Mouse (Mus musculus) kidney, embryonic 16.5 days (tissue): ENCODE measurements around the gene Atp6ap1l. TPM values are rescaled to one million over a fixed set of nuclear protein-coding genes. Genes with fewer than 3 reads are reported as not detected.

Experiments
- ATAC-seq: fragments of 200-750 bp; cut with Nextera tagmentation; 2 replicates; pipeline ENCODE4 v1.8.0; 2017; ENCODE audit warnings: moderate TSS enrichment; ENCODE audit not compliant: low FRiP score, low TSS enrichment
- H3K27ac ChIP-seq: fragments of 300-500 bp; sonication (generic); 2 replicates; pipeline ENCODE4 v1.5.1; 2014; ENCODE audit warnings: low read length
- H3K27me3 ChIP-seq: fragments of 300-500 bp; sonication (generic); 2 replicates; pipeline ENCODE4 v1.6.1; 2014; ENCODE audit warnings: low read length, control low read depth, mixed read lengths; ENCODE audit not compliant: insufficient read depth
- H3K36me3 ChIP-seq: fragments of 300-500 bp; sonication (generic); 2 replicates; pipeline ENCODE4 v1.6.1; 2014; ENCODE audit warnings: low read length, control low read depth, mixed read lengths; ENCODE audit not compliant: insufficient read depth
- H3K4me1 ChIP-seq: fragments of 300-500 bp; sonication (generic); 2 replicates; pipeline ENCODE4 v1.6.1; 2014; ENCODE audit warnings: low read length, control low read depth, mixed read lengths; ENCODE audit not compliant: insufficient read depth
- H3K4me2 ChIP-seq: fragments of 300-500 bp; sonication (generic); replicated peaks from 2 replicates; pipeline ENCODE4 v1.6.1; 2014; ENCODE audit warnings: low read depth, low read length
- H3K4me3 ChIP-seq: fragments of 300-500 bp; sonication (generic); 2 replicates; pipeline ENCODE4 v1.5.1; 2014; ENCODE audit warnings: mild to moderate bottlenecking, low read length
- H3K9ac ChIP-seq: fragments of 300-500 bp; sonication (generic); replicated peaks from 2 replicates; pipeline ENCODE4 v1.6.1; 2014; ENCODE audit warnings: low read length
- H3K9me3 ChIP-seq: fragments of 300-500 bp; sonication (generic); 2 replicates; pipeline ENCODE4 v1.6.1; 2016; ENCODE audit warnings: low read length, control low read depth
- WGBS: fragments of 180-500 bp; shearing (Covaris S2); extraction: QIAGEN DNeasy Blood & Tissue Kit; methylation state at CpG from one replicate; pipeline ENCODE4 v1.1.7; 2014; 5-methylcytosine and 5-hydroxymethylcytosine counted together
- polyA plus RNA-seq: library from polyadenylated mRNA; unstranded; fragments of >200 nt; fragmentation: Nextera tagmentation; extraction: Ambion mirVana; gene quantifications from 2 replicates; pipeline ENCODE4 v1.2.1, GENCODE M21; 2015

Gene Atp6ap1l
- polyA plus RNA-seq, 1 experiment from 2014 or later: not detected

DNA sequence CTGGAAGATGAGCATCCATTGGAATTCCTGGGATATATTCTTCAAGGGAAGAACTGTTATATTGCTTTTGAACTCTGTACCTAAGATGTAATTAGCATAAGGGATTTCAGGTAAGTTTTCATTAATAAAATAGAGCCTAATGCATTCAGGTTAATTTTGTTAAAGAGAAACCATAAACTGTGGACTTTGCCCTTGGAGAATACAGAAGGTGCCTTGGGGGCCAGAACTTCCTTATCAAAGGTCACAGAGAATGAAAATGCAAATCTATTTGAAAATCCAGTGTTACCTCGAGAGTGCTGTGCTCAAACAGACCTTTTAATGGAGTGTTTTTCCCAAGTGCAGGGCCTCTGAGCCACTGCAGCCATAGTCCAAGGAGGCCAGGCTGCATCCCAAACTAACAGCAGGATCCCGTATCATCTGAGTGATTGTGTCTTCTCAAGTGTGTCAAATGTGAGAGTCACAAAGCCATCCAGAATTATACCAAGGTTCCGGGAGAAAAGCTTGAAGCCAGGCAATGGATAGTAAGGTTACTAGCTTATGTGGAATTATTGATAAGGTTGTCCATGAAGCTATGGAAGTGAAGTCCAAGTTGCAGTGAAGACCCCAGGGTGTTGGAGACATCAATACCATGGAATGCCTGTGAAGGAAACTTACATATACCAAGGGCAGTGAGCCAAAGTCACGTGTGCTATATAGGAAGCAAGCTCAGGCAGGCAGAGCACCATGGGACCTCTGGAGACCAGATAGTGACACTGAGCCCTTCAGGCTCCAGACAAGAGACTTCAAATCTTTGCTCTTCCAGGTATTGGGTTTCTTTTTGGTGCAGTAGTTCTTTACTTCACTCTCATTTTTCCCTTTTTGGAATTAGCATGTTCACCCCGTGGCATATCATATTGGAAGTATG, 52.2 kb downstream of the Atp6ap1l start:
- no peaks in the 10 kb centered on the region for H3K27me3 ChIP-seq
- ATAC-seq: no peak
- H3K36me3 ChIP-seq: no peaks in the 10 kb centered on the region
- H3K9me3 ChIP-seq: no peaks in the 10 kb centered on the region
- no peak overlapping the region for H3K4me3 ChIP-seq
- WGBS: 67% methylated on average over 5 of the region's 5 CpGs
- H3K4me1 ChIP-seq: no peaks in the 10 kb centered on the region
- no peak overlapping the region for H3K4me2 ChIP-seq
- no peak overlapping the region for H3K9ac ChIP-seq
- no peak overlapping the region for H3K27ac ChIP-seq

DNA sequence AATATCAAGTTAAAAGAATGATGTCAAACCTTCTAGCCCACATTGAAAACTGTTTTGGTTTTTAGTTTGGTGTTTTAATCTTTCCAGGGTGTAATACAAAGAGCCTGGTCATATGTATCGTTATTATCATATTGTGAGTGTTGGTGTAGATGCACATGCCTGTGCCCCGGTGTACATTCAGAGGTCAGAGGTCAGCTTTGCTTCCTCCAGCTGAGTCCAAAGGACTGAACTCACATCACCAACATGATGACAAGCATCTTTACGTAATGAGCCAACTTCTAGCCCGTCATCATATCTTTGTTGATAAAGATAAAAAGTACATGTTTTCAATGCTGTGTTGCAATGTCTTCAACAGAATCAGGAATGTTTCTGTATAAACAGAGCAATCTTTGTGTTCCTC, 53.4 kb downstream of the Atp6ap1l start:
- WGBS: 82% methylated on average over 4 of the region's 4 CpGs
- no peaks in the 10 kb centered on the region for H3K27me3 ChIP-seq
- no peak for ATAC-seq

DNA sequence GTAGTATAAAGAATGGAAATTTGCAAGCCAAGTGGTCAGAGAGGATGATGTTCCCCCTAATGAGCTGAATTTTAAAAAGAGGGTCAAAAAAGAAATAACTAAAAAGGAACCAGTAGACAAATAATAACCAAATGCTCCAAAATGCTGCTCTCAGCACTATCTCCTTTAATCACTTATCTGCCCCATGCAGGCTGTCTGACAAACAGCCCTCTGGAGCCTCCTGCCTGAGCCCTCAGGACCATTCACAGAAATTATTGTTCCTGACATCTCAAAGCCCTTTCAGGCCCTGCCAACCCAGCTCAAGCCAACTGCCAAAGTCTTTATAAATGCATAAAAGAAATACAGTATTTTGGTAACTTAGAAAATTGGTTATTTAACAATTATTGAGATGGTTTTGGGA, 61.0 kb downstream of the Atp6ap1l start:
- Histone ChIP-seq H3K4me2 (no peak overlapping the region), H3K4me1 (0 out of 2 replicates have a peak, but pooled peaks cover 5% of the 10 kb centered on the region), H3K9me3 (no peaks in the 10 kb centered on the region), H3K9ac (no peak overlapping the region), H3K27ac (no peak overlapping the region), H3K4me3 (no peak overlapping the region), H3K27me3 (no peaks in the 10 kb centered on the region), H3K36me3 (no peaks in the 10 kb centered on the region)
- no peak for ATAC-seq

More for the DNA sequence above, 53.4 kb downstream of the Atp6ap1l start:
- Histone ChIP-seq H3K36me3 (no peaks in the 10 kb centered on the region), H3K4me2 (no peak overlapping the region), H3K9ac (no peak overlapping the region), H3K4me1 (no peaks in the 10 kb centered on the region), H3K27ac (no peak overlapping the region), H3K4me3 (no peak overlapping the region), H3K9me3 (no peaks in the 10 kb centered on the region)

DNA sequence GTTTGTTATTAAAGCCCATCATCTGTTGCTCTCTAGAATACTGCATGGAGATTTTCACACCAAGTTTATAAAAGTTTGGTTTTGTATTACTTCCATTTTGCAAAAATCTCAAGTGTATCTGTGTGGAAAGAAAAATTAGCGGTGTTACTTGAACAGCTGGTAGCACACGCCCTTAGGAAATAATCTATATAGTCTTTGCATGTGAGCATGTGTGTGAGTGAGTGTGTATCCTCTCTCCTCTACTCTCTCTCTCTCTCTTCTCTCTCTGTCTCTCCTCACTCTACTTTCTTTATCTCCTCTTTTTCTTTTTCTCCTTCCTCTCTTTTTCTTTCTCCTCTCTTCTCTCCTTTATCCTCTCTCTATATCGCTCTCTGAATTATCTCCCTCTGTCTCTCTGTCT, 61.7 kb downstream of the Atp6ap1l start:
- Histone ChIP-seq H3K9me3 (no peaks in the 10 kb centered on the region), H3K36me3 (no peaks in the 10 kb centered on the region), H3K4me1 (0 out of 2 replicates have a peak, but pooled peaks cover 5% of the 10 kb centered on the region), H3K4me3 (no peak overlapping the region), H3K4me2 (no peak overlapping the region), H3K9ac (no peak overlapping the region), H3K27ac (no peak overlapping the region), H3K27me3 (no peaks in the 10 kb centered on the region)
- no peak for ATAC-seq
- 92% methylated on average over 3 of the region's 3 CpGs for WGBS

DNA sequence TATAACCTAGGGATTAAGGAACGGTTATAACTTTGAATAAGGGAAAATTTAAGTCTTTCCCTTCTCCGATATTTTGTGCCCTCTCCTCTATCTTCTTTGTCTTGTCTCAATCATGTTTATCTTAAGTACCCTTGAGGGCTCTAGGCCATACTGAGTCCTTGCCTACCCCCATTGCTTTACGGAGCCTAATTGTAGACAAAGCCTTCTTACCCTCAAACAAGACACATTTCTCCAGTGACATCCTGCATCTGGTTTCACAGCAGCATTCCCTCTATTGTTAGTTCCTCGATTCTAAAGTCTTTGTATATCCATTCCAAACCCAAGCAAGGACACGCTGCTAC, 64.0 kb downstream of the Atp6ap1l start:
- Histone ChIP-seq H3K36me3 (no peaks in the 10 kb centered on the region), H3K4me2 (no peak overlapping the region), H3K27ac (no peak overlapping the region), H3K4me3 (no peak overlapping the region), H3K9me3 (no peaks in the 10 kb centered on the region), H3K4me1 (0 out of 2 replicates have a peak, but pooled peaks cover 5% of the 10 kb centered on the region), H3K9ac (no peak overlapping the region), H3K27me3 (no peaks in the 10 kb centered on the region)
- WGBS: 44% methylated on average over 5 of the region's 5 CpGs
- no peak for ATAC-seq

DNA sequence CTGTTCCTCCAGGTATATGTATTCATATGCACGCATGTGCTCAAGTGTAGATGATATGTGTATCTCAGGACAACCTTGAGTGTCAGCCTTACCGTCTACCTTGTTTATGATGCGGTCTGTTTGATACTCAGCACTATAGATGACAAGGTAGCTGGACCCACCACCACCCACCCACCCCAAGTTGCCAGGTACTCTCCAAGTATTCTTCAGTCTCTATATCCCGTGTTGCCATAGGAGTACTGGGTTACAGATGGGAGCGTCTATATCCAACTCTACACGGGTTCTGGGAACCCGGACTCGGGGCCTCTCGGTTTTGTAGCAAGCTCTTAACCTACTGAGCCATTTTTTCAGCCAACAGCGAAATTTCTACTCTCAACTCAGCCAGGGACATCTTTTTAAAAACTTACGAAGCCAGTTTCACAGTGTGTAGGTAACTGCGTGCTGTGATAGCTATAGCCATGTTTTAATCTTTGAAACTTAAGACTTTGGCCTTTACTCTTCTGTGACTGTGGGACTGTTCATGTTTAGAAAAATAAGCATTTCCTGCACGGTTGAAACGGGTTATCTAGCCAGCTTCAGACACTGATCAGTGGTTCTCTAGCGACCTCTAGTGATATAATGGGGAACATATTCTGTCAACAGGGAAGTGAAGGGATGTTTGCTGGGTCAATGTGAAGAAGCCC, 64.5 kb downstream of the Atp6ap1l start:
- Histone ChIP-seq H3K27me3 (no peaks in the 10 kb centered on the region), H3K4me1 (0 out of 2 replicates have a peak, but pooled peaks cover 5% of the 10 kb centered on the region), H3K4me2 (peak overlapping the region; percentile 40), H3K9me3 (no peaks in the 10 kb centered on the region), H3K9ac (no peak overlapping the region), H3K4me3 (no peak overlapping the region), H3K36me3 (no peaks in the 10 kb centered on the region), H3K27ac (no peak overlapping the region)
- 39% methylated on average over 15 of the region's 15 CpGs for WGBS
- peak; percentile 80 for ATAC-seq

DNA sequence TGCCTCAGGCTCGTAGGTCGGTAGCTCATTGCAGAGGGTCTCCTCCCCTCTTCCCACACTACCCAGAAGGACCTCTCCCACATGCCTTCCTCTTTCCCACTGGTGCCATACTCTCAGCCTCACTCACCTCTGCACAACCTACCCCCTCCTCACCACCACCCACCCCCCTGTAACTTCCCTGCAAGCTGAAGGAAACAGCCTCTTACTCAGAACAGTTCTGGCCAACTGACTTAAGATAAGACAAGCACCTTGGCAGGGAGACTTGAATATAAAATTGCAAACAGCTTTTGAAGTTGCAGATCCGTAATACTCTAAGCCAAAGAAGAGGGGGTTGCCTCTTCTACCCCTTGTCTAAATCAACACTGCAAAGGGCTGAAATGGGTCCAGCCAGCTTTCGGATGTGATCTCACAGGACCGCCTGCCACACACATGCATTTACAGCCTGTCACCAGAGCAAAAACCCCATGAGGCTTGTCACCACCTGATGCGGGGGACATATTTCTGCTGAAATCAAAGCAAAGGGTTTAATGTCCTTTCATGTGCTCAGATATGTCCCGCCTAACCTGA, 71.4 kb downstream of the Atp6ap1l start:
- H3K4me1 ChIP-seq: no peaks in the 10 kb centered on the region
- H3K27ac ChIP-seq: no peak overlapping the region
- 0 out of 2 replicates have a peak, but pooled peaks have one; percentile 42 for ATAC-seq
- WGBS: 70% methylated on average over 7 of the region's 7 CpGs
- H3K36me3 ChIP-seq: no peaks in the 10 kb centered on the region
- H3K4me3 ChIP-seq: no peak overlapping the region
- no peaks in the 10 kb centered on the region for H3K27me3 ChIP-seq
- no peaks in the 10 kb centered on the region for H3K9me3 ChIP-seq
- H3K9ac ChIP-seq: no peak overlapping the region
- no peak overlapping the region for H3K4me2 ChIP-seq

Other genes starting within 250 kb of the Atp6ap1l start
- 151 and 177 TPM in 2 replicates for gene Rps23, start 17.6 kb upstream of the Atp6ap1l start, polyA plus RNA-seq